Mouse (Mus musculus): ENCODE results near the gene Plcd3. TPM values are rescaled to one million over a fixed set of nuclear protein-coding genes. Genes with fewer than 3 reads are reported as not detected.

The Plcd3 gene
- total RNA-seq, 2 experiments from 2014 or later = 14.1 to 14.7 TPM

DNA sequence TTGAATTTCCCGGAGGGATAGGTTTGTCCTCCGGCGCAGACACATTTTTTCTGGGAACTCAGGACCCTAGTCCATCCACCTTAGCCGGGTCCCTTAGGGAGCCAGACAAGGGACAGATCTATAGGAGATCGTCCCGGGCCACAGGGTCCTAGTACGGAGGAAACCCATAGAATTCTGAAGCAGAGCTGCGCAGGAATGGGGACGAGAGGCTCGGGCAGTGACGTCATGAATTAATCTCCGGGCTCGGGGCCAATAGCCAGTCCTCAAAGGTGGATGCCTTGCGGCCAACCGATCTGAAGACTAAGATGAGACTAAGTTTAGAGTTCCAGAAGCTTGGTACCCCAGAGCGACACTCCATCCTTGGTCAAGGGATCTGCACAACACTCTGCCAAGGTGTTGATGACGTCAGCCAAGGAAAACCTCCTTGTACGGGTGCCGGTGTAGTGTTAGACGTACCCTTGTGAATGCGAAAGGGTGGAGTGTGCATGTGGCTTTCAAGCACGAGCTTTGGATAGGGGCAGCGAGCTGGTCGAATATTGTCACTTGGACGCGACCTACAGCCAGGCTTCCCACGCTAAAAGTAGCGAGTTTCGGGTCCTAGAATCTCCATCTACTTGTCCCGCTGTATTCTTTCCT, 526 bp upstream of the Plcd3 start:
- intact Hi-C loops (cut with DNase I) = loop anchor here (1.0 to 5.0 kb wide), 2 partner anchors 57 to 220 kb away; no protein-coding TSS in a partner anchor
- DNase-seq (ENCODE audit: low spot score in 2 of 2) = peak; percentile 70 to 81

DNA sequence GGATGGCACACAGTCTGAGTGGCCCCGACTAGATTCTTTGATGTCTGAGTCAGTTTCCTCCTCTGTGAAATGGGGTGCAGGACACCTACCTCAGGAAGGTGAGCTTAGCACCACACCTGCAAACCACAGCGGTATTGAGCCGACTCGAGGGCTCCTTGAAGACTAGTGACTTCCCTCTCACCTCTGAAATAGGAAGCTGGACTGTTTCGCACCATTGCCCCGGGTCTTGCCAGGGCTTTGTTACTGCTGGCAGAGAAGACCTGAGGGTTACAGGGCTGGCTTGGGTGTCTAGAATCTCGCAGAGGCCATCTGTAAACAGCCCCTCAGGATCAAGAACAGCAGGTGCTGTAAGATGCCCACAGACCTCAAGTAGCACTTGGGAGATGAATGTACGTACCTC, 1.1 kb downstream of the Plcd3 start:
- DNase-seq (ENCODE audit: low spot score in 2 of 2) = no peak
- intact Hi-C loops (cut with DNase I) = loop anchor here (5.0 kb wide), 1 partner anchor 222 kb away; no protein-coding TSS in a partner anchor

DNA sequence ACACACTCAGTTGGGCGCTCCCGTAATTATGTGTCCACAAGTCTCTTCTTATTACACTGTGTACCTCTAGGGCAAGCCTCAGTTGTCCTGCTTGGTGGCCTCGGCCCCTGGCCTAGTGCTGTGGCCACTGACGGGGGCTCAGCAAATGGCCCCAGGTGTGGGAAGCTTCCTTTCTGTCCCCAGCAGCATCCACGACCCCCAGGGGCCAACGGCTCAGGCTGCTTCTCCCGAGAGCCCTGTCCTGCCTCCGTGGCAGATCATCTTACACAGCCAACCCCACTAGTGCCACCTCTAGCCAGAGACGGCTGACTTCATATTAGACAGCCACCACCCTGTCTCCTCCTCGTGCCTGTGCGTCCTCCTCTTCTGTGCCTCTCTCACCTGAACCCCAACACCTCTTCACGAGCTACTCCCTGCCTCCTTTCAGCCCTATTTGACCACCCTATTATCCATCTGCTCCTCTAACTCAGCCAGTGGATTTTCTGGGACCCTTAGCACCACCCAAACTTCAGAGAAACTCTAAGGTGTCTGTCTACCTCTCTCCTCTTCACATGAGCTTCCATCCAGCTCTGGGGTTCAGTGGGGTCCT, 2.0 kb downstream of the Plcd3 start:
- DNase-seq (ENCODE audit: low spot score in 2 of 2) = no peak
- intact Hi-C loops (cut with DNase I) = no loop called here

DNA sequence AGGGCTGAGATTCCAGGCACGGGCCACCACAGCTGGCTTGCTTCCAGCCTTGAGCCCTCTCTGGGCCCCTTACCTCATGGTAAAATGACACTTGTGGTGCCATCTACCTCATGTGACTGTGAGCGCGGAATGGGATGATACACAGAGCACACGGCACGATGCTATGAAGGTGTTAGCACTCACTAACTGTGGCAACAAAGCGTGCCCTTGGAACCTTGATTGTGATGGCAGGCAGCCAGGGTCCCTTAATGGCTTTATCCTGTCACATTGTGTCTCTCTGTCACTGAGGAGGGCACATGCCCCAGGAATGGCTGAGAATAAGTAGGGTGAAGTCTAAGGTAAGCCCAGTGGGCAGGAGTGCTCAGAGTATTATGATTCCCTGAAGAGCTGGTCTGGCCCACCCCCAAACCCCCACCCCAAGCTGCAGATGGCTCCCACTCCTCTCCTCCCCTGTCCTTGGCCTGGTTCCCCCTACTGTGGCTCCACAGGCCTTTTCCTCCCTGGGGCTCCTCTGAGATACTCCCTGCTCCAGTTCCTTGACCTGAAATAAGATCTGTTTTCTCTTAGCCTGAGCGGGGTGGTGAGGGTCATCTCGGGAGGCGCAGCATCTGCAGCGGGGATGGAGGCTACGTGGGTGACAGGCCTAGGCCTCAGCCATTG, 2.8 kb downstream of the Plcd3 start:
- intact Hi-C loops (cut with DNase I) = no loop called here
- no peak for DNase-seq (ENCODE audit: low spot score in 2 of 2)

DNA sequence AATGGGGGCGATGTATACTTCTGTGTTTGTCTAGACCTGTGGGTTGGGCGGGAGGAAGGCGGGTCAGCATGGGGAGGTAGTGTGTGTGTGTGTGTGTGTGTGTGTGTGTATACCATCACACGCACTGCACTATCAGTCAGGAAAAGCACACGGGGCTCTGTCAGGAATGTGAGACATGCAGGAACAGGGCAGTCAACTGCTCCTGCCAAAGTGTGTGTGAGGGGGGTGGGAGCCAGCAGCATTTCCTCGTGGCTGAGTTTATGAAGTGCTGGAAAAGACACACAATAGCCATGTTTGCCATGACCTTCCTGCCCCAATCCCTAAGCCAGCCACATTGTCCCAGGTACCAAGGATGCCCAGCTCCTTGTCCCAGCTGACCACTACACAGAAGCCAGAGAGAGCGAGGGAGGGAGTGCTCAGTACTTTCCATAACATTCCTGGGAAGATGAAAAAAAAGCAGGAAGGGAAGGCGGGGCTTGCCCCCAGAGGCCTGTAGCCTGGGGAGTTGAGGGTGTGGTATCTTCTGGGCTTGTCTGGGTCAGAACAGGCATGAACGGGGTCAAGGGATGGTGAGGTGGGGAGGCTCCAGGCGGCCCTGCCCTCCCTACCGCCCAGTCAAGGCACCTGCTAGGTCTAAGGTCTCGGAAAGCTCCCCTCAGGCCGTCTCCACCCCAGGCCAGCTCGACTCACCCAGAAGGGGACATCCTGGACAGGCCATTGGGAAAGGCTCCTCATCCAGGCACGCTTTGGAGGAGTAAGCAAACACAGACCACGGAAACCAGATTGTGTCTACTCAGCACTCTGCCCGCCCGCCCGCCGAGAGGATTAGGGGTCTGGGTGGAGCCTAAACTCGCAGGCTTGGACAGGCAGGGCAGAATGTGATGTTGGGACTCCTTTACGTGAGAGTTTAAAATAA, 4.2 kb downstream of the Plcd3 start:
- no peak for DNase-seq (ENCODE audit: low spot score in 2 of 2)
- intact Hi-C loops (cut with DNase I) = no loop called here

DNA sequence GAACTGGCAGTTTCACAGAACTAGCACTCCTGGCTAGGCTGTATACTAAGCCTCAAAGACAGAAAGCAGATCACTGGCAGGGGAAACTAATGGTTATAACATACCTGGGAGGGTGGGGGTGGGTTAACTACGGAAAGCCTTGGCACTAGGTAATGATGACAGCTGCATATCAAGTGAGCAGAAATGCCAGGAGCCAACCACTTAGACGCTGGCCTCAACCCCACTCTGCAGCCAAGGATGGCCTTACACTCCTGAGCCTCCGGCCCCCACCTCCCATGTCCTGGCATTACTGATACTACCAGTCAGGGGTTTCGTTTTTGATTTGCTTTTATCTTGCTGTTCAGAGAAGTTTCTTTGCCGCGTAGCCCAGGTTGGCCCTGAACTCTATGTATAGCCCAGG, 5.7 kb downstream of the Plcd3 start:
- intact Hi-C loops (cut with DNase I) = no loop called here
- DNase-seq (ENCODE audit: low spot score in 2 of 2) = no peak

DNA sequence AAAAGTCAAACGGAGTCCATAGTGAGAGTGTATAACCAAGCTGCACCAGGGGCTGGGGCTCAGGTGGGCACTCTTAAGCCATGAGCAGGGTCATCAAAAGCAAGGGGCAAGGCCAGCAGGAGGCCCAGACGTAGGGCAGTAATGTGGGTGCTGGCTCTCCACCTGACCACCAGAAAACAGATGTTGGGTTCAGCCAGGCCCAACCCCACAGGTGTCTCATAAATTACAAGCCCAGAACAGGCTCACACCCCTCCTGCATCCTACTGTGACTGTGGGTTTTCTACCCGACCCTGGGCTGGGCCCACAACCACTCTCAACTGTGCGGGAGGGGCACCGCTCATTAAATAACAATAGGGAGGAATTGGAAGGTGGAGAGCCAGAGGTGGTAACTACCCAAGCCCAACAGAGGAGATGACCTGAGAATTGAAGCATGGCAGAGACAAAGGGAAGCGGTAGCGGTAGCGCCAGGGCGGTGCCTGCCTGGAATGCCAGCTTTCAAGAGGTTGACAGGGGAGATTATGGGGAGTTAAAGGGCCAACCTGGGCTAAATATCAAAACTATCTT, 6.3 kb downstream of the Plcd3 start:
- no peak for DNase-seq (ENCODE audit: low spot score in 2 of 2)

DNA sequence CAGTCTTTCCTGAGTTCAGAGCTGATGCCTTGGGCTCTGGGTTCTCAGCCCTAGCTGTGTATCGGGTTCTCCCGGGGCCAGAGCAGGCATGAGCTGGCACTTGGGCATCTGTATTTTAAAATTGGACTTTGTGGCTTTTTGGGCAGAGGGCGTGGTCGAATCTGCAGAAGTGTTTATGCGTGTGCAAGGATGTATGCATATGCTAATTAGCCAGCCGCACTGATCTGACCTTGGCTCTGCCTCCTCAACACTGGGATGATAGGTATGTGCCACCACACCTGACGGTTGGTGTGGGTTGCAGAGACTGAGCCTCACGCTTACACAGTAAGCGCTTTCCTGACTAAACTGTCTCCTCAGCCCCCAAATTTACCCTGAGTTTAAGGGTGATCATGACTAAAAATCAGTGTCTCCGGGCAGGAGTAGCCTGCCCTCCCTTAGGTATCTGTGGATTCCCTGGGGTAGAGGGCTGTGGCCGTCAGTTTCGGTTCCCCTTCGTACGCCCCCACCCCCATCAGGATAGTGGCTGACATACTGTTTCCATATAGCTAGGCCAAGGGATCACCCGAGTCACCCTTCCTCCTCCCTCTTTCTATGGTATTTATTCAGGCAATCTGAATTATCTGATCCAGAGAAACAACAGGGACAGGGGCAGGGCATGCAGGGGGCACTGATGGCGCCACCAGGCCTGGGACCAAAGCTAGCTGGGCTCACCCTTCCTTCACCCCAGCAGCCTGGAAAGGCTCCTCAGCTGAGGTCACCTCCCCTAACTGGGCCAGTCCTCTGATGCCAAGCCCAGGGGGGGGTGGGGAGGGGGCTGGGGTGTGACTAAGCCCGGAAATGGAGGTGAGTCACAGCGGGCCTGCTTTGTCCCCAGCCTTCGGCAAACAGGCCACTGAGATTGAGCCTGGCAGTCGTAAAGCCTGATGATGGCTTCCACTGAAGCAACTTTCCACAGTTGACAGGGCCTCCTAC, 7.3 kb downstream of the Plcd3 start:
- intact Hi-C loops (cut with DNase I) = no loop called here
- DNase-seq (ENCODE audit: low spot score in 2 of 2) = no peak

More for the DNA sequence above, 6.3 kb downstream of the Plcd3 start:
- intact Hi-C loops (cut with DNase I) = no loop called here

DNA sequence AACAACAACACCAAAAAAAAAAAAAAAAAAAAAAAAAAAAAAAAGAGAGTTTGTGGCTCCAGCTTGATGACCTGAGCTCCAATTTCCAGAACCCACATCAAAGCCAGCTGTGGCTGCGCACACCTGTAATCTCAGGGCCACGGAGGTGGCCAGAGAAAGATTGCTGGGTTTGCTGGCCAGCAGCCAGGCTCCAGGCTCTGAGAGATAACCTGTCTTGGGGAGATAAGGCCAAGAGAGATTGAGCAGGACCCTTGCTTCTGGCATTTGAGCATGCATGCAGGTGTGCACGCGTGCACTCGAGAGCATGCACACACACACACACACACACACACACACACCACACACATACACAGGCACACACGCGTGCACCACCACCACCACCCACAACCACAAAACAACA, 8.2 kb downstream of the Plcd3 start:
- no peak for DNase-seq (ENCODE audit: low spot score in 2 of 2)
- intact Hi-C loops (cut with DNase I) = no loop called here

DNA sequence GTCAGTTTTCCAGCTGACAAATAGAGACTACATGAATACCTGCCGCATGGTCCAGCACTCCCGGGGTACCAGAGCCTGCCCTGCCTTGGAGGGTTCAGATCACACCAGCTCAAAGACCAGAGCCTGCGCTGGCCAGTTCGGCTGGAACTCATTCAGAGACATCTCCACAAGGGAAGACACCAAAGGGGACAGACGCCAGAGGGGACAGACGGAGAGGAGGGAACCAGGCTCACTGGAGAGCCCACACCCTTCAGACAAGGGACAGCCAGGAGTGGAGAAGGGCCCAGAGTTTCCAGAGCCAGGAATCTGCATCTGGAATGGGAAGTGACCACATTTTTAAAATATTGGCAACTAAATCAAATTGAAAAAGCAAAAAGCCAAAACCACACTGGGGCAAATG, 19.8 kb downstream of the Plcd3 start:
- intact Hi-C loops (cut with DNase I) = no loop called here
- DNase-seq (ENCODE audit: low spot score in 2 of 2) = no peak

DNA sequence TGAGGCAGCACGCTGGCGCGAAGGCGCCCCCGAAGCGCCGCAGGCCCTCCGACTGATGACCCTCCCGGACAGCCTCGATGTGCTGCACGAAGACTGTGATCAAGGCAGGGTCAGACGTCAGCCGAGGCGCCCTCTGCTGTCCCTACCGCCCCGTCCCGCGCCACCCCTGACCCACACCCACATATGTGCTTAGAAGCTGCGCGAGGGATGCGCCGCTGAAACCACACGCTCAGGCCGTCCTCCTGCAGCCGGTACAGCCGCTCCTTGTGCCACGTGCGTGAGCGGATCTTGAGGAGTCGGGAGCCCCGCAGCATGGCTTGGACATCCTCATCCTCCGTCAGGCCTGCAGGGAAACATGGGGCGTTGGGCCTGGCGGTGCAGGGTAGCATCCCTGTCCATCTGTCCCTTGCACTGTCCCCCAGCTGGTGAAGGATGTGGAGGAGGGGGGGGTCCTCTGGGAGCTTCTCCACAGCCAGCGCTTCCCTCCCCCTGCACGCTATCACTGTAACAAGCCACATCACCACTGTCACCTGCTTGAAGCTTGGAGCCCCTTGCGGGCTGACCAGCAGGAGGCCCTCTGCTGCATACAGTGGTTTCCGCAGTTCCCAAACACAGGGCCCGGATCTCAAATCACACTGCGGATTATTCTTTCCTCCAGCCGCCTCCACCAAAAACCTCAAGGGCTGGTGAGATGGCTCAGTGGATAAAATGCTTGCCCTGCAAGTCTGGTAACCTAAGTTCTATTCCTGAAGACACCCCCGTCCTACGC, 21.0 kb downstream of the Plcd3 start:
- intact Hi-C loops (cut with DNase I) = no loop called here
- DNase-seq (ENCODE audit: low spot score in 2 of 2) = peak in 1 of 2 experiments; percentile 44

DNA sequence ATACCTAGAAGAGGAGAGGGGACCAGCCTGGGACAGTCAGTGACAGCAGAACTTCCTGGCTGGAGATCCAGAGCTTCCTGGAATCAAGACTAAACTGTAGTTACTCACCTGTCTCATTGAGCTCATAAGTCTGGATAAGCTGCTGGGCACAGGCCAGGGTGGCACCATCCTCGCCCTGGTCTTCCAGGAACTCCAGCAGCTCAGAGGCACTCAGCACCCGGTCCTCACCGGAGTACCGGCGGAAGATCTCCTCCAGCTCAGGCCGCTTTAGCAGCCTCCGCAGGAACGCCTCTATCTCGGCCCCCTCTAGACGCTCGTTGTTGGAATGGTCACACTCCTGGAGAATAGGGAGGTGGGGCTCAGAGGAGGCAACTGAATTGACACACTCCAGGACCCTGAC, 23.3 kb downstream of the Plcd3 start:
- intact Hi-C loops (cut with DNase I) = no loop called here
- DNase-seq (ENCODE audit: low spot score in 2 of 2) = no peak

DNA sequence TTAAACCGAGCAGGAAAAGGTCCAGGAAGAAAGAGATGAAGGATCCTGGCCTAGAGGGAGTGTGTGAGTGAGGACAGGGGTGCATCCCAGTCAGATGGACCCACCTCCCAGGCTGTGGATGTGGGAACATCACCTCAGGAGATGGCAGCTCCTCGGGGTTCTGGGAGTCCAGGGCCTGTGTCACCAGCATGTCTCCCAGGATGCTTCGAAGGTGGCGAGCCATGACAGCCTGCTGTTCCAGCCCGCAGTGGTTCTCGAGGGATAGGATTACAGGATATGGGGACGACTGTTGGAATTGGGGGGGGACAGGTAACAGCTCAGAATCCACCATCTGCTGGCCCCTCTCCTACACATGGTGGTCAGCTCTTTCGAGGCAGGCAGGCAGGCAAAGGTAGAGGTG, 24.9 kb downstream of the Plcd3 start:
- no peak for DNase-seq (ENCODE audit: low spot score in 2 of 2)
- intact Hi-C loops (cut with DNase I) = no loop called here

DNA sequence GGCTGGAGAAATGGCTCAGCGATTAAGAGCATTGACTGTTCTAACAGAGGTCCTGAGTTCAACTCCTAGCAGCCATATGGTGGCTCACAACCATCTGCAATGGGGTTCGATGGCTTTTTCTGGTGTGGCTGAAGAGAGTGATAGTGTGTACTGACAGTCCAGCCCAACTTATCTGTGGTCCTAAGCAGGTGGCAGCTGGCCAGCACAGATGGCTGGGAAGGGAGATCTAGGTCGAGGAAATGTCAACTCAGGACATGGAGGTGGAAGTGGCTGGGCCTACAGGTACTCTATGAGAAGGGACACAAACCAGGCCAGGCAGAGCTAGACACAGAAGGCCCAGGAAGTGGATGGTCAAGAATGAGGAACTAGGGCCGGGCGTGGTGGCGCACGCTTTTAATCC, 25.4 kb downstream of the Plcd3 start:
- intact Hi-C loops (cut with DNase I) = no loop called here
- no peak for DNase-seq (ENCODE audit: low spot score in 2 of 2)

DNA sequence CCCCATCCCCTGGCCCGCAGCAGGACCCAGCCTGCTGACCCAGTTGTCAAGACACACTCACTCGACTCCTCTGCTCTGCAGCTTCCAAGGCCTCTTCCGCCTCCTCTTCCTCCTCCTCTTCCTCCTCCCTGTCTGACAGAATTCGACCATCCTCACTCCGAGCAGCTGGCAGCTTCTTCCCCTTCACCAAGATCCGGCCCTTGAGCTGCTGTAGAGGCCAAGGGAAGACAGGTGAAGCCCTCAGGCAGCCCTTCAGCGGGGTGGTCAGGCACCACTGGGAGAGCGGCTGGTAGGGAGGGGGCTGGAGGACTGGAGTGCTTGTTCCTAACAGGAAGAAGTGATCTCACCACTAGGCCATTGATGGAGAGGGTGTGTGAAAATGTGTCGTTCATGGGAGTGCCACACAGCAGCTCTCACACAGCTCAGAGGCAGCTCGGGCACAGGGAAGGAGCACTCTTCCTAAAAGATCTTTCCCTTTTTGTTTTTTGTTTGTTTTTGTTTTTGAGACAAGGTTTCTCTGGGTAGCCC, 26.6 kb downstream of the Plcd3 start:
- DNase-seq (ENCODE audit: low spot score in 2 of 2) = no peak
- intact Hi-C loops (cut with DNase I) = no loop called here

DNA sequence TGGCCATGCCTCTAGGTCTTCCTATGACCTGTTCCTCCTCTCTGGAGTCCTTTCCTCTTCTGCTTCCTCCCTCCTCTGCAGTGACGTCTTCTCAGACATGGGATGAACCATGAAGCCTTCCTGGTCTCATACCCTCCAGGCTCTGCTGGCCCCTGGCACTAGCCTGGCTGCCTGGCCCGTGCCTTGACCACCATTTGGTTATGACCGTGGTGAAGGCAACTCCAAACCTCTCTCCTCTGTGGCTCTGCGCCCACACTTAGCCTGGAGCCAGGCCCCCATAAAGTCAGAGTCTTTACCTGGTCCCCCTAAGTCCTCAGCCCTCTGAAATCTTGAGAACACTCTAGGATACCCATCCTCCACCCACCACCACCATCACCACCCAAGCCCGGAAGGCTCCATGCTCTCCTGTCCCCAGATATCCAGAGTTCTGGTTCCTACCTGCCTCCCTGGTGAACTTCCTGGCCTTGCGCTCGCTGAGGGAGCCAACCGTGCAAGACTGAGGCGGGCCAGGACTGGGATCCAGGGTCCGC, 27.3 kb downstream of the Plcd3 start:
- DNase-seq (ENCODE audit: low spot score in 2 of 2) = no peak
- intact Hi-C loops (cut with DNase I) = no loop called here

DNA sequence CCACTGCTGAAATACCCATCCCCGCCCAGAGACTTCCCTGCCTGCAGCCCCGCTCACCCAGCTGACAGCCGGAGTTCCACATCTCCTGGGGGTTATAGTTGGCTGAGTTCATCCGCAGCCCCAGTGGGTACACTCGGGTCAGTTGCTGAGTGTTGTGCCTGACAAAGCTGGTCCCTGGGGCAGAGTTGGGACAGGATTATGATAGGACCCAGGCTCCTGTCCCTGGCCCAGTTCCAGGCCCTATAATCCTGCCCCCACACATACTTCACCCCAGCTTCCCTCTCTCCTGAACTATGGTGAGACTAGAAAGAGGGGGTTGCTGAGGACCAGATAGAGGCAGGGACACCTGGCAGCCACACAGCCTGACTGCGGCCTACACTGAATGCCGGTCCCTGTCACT, 27.8 kb downstream of the Plcd3 start:
- DNase-seq (ENCODE audit: low spot score in 2 of 2) = no peak
- intact Hi-C loops (cut with DNase I) = no loop called here

All from left cerebral cortex, postnatal 14 days (tissue).